Mouse (Mus musculus): ENCODE results near the gene Fbxl21. TPM values are rescaled to one million over a fixed set of nuclear protein-coding genes. Genes with fewer than 3 reads are reported as not detected.
A peak's percentile ranks its signal among the peaks of the same experiment; 100 is the strongest.

Fbxl21 gene
- polyA plus RNA-seq, 1 experiment from 2014 or later = 4.6 TPM

DNA sequence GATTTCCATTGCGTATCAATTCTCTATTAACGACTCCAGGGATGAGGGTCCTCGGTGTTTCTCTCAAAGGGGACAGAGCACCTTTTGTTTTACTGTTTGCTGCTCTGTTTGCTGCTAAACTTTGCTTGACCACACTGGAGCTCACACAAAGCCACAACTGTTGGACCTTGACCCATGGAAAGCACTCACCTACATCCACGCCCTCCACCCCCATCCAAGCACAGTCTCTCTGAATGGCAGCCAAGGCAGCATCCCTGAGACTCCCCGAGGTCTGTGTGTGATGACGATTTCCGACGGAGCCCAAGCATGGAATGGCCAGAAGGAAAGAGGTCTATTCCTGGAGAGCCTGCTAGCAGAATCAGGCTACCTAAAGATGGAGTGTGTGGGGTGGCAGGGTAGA is 38.9 kb downstream of the Fbxl21 start:
- H3K4me3 ChIP-seq (ENCODE audit: low read length) = no peak overlapping the region
- no peaks in the 10 kb centered on the region for H3K36me3 ChIP-seq (ENCODE audit: control insufficient read depth, insufficient read depth, low read length)
- ATAC-seq = no peak
- H3K27ac ChIP-seq (ENCODE audit: low read depth, low read length) = no peak overlapping the region
- H3K9ac ChIP-seq (ENCODE audit: low read depth, low read length) = no peak overlapping the region
- no peaks in the 10 kb centered on the region for H3K4me1 ChIP-seq (ENCODE audit: control insufficient read depth, insufficient read depth, low read depth, low read length)
- H3K9me3 ChIP-seq (ENCODE audit: control insufficient read depth, low read length) = no peaks in the 10 kb centered on the region
- WGBS = 73% methylated on average over 8 of the region's 8 CpGs
- H3K27me3 ChIP-seq (replicated peaks; ENCODE audit: control insufficient read depth, insufficient read depth, low read length) = no peaks in the 10 kb centered on the region
- no peak overlapping the region for H3K4me2 ChIP-seq (ENCODE audit: low read length)

DNA sequence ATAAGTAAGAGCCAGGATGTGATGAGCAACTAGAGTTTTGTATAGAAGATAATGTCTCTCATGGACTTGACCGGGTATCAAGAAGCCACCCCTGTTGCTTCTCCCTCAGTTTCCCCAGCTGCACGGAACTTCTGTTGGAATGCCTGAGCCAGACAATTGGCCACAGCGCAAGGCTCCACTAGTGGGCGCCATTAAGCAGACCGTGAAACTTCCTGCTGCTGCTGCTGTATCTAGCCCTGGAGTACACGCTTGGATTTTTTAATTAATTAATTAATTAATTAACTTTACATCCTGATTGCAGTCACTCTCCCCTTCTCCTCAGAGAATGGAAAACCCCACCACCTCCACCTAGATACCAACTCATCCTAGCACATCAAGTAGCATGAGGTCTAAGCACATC is 40.8 kb downstream of the Fbxl21 start:
- Histone ChIP-seq H3K9me3 (ENCODE audit: control insufficient read depth, low read length) (no peaks in the 10 kb centered on the region), H3K36me3 (ENCODE audit: control insufficient read depth, insufficient read depth, low read length) (no peaks in the 10 kb centered on the region), H3K4me2 (ENCODE audit: low read length) (no peak overlapping the region), H3K27ac (ENCODE audit: low read depth, low read length) (no peak overlapping the region), H3K27me3 (replicated peaks; ENCODE audit: control insufficient read depth, insufficient read depth, low read length) (no peaks in the 10 kb centered on the region), H3K9ac (ENCODE audit: low read depth, low read length) (no peak overlapping the region), H3K4me3 (ENCODE audit: low read length) (no peak overlapping the region), H3K4me1 (ENCODE audit: control insufficient read depth, insufficient read depth, low read depth, low read length) (no peaks in the 10 kb centered on the region)
- no peak for ATAC-seq
- 39% methylated on average over 6 of the region's 6 CpGs for WGBS

DNA sequence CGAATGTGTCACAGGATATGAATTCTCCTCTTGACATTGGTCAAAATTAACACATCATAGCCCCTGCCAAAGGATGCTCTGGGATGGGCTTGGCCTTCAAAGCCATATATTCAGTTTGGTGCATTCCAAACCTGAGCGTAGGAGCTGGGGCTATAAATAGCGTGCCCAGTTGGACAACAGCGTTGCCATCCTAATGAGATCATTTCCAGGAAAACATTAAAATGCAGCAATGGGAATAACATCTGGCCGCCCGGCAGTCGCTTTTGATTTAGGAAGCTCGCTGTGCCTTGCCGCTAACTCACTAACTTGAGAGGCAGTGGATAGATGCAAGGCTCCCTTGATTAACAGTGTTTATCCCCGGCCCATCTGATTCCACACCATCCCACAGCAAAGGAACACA is 44.1 kb downstream of the Fbxl21 start:
- WGBS = 45% methylated on average over 10 of the region's 10 CpGs
- Histone ChIP-seq H3K4me1 (ENCODE audit: control insufficient read depth, insufficient read depth, low read depth, low read length) (no peaks in the 10 kb centered on the region), H3K4me3 (ENCODE audit: low read length) (no peak overlapping the region), H3K9ac (ENCODE audit: low read depth, low read length) (no peak overlapping the region), H3K4me2 (ENCODE audit: low read length) (no peak overlapping the region), H3K27ac (ENCODE audit: low read depth, low read length) (no peak overlapping the region), H3K36me3 (ENCODE audit: control insufficient read depth, insufficient read depth, low read length) (no peaks in the 10 kb centered on the region), H3K27me3 (replicated peaks; ENCODE audit: control insufficient read depth, insufficient read depth, low read length) (no peaks in the 10 kb centered on the region), H3K9me3 (ENCODE audit: control insufficient read depth, low read length) (no peaks in the 10 kb centered on the region)
- no peak for ATAC-seq

DNA sequence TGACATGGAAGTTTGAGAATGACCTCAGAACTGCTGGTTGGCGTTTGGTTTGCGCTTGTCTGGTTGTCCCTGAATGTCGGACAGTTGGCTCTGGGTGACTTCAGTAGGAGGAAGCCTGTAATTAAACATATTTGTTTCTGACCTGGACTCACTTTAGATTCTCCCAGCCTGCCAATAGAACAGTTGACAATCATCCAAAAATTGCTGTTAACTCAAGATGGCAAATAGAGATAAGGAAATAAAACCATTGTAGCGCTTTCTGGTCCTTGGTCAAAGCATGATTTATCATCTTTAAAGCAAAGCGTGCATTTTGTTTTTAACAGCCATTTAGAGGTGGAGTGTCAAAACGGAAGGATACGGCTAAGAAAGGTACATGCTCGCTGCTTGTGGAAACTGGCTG is 49.4 kb downstream of the Fbxl21 start:
- Histone ChIP-seq H3K36me3 (ENCODE audit: control insufficient read depth, insufficient read depth, low read length) (no peaks in the 10 kb centered on the region), H3K27ac (ENCODE audit: low read depth, low read length) (no peak overlapping the region), H3K4me2 (ENCODE audit: low read length) (no peak overlapping the region), H3K9ac (ENCODE audit: low read depth, low read length) (no peak overlapping the region), H3K27me3 (replicated peaks; ENCODE audit: control insufficient read depth, insufficient read depth, low read length) (no peaks in the 10 kb centered on the region), H3K4me1 (ENCODE audit: control insufficient read depth, insufficient read depth, low read depth, low read length) (no peaks in the 10 kb centered on the region), H3K9me3 (ENCODE audit: control insufficient read depth, low read length) (no peaks in the 10 kb centered on the region), H3K4me3 (ENCODE audit: low read length) (no peak overlapping the region)
- no peak for ATAC-seq
- WGBS = 86% methylated on average over 8 of the region's 8 CpGs

DNA sequence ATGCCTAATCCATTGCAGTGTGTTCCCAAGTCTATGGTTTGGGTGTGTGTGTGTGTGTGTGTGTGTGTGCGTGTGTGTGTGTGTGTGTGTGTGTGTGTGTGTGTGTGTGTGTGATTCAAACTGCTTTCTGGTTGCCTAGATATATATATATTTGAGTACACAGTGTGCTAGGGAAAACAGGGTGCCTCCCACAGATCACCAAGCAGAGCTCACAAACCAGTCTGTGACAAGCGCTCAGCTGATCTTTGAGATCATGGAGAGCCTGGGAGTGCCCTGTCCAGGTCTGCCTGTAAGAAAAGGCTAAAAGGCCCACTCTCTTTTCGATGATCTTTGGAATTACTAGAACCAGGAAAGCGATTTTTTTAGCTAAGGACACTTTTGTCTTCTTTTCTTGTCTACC is 52.8 kb downstream of the Fbxl21 start:
- ATAC-seq = no peak
- Histone ChIP-seq H3K4me2 (ENCODE audit: low read length) (no peak overlapping the region), H3K4me3 (ENCODE audit: low read length) (no peak overlapping the region), H3K36me3 (ENCODE audit: control insufficient read depth, insufficient read depth, low read length) (no peaks in the 10 kb centered on the region), H3K9ac (ENCODE audit: low read depth, low read length) (no peak overlapping the region), H3K9me3 (ENCODE audit: control insufficient read depth, low read length) (no peaks in the 10 kb centered on the region), H3K27me3 (replicated peaks; ENCODE audit: control insufficient read depth, insufficient read depth, low read length) (no peaks in the 10 kb centered on the region), H3K27ac (ENCODE audit: low read depth, low read length) (no peak overlapping the region), H3K4me1 (ENCODE audit: control insufficient read depth, insufficient read depth, low read depth, low read length) (no peaks in the 10 kb centered on the region)
- 81% methylated on average over 4 of the region's 4 CpGs for WGBS

DNA sequence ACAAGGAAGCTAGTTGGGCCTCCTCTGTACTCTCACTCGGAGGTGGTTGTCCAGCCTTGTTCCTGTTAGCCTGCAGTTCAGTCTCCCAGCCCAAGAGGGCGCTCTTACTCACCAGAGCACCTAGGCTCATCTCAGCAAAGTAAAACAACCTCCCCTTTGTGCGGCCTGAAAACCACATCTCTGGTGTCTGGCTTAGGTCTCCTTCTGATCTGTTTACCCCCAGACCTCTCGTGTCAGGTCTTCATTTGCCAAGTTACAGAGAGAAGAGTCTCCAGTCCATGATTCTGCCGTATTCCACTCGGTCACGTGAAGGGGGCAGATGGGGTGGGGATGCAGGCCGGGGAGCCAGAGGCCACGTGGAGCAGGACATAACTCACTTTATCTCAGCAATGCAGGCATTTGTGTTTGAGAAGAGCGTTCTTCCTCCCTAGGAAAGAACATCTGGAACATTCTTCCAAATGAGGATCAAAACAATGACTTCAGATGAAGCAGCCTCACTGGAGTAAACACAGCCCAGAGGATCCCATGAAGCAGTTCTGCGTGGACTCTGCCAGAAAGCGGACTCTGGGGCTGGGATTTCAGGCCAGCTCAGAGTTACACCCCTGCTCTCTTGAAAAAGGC is 53.5 kb downstream of the Fbxl21 start:
- no peak overlapping the region for H3K4me3 ChIP-seq (ENCODE audit: low read length)
- no peak overlapping the region for H3K4me2 ChIP-seq (ENCODE audit: low read length)
- H3K36me3 ChIP-seq (ENCODE audit: control insufficient read depth, insufficient read depth, low read length) = no peaks in the 10 kb centered on the region
- H3K27ac ChIP-seq (ENCODE audit: low read depth, low read length) = no peak overlapping the region
- no peaks in the 10 kb centered on the region for H3K4me1 ChIP-seq (ENCODE audit: control insufficient read depth, insufficient read depth, low read depth, low read length)
- no peaks in the 10 kb centered on the region for H3K9me3 ChIP-seq (ENCODE audit: control insufficient read depth, low read length)
- no peaks in the 10 kb centered on the region for H3K27me3 ChIP-seq (replicated peaks; ENCODE audit: control insufficient read depth, insufficient read depth, low read length)
- no peak overlapping the region for H3K9ac ChIP-seq (ENCODE audit: low read depth, low read length)
- no peak for ATAC-seq
- 64% methylated on average over 12 of the region's 12 CpGs for WGBS

DNA sequence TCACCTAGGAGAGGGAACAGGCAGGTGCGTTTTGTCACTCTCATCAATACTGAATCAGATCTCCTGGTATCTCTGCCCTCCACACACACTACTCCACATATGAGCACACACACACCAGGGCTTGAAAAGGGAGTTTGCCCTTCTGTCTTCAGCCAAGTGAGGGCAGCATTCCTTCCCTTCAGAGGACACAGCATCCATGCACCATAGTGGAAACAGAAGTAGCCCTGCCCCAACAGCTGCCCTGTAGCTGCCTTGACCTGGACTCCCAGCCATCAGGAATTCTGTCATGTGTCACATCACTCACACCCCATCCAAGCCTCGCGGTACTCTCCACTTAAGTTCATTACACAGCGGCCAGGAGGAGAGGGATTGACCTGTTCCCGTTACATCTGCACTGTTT is 55.8 kb downstream of the Fbxl21 start:
- Histone ChIP-seq H3K27me3 (replicated peaks; ENCODE audit: control insufficient read depth, insufficient read depth, low read length) (no peaks in the 10 kb centered on the region), H3K4me1 (ENCODE audit: control insufficient read depth, insufficient read depth, low read depth, low read length) (peaks cover 8% of the 10 kb centered on the region), H3K9me3 (ENCODE audit: control insufficient read depth, low read length) (no peaks in the 10 kb centered on the region), H3K9ac (ENCODE audit: low read depth, low read length) (no peak overlapping the region), H3K27ac (ENCODE audit: low read depth, low read length) (no peak overlapping the region), H3K4me2 (ENCODE audit: low read length) (no peak overlapping the region), H3K4me3 (ENCODE audit: low read length) (no peak overlapping the region), H3K36me3 (ENCODE audit: control insufficient read depth, insufficient read depth, low read length) (no peaks in the 10 kb centered on the region)
- 72% methylated on average over 5 of the region's 5 CpGs for WGBS
- ATAC-seq = no peak

DNA sequence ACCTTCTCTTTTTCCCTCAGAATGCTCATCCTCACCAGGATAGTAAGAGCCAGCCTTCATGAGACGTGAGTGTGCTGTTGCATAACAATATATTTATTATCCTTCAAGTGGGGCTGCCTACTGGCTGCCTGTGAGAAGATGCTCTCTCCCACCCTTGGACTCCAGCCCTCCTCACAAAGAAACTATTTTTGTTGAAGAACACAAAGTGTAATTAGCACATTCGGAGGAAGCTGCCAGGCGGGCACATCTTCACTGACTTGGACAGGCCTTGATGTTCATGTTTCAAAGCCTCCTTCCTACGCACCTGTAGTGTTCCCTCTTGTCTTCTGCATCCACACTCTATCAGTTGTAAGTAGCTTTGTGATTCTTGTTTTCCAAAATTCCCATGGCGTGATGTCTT is 58.2 kb downstream of the Fbxl21 start:
- Histone ChIP-seq H3K4me2 (ENCODE audit: low read length) (no peak overlapping the region), H3K4me1 (ENCODE audit: control insufficient read depth, insufficient read depth, low read depth, low read length) (peaks cover 8% of the 10 kb centered on the region), H3K27ac (ENCODE audit: low read depth, low read length) (no peak overlapping the region), H3K36me3 (ENCODE audit: control insufficient read depth, insufficient read depth, low read length) (no peaks in the 10 kb centered on the region), H3K27me3 (replicated peaks; ENCODE audit: control insufficient read depth, insufficient read depth, low read length) (no peaks in the 10 kb centered on the region), H3K9ac (ENCODE audit: low read depth, low read length) (no peak overlapping the region), H3K9me3 (ENCODE audit: control insufficient read depth, low read length) (no peaks in the 10 kb centered on the region), H3K4me3 (ENCODE audit: low read length) (no peak overlapping the region)
- ATAC-seq = no peak
- WGBS = 73% methylated on average over 5 of the region's 5 CpGs

DNA sequence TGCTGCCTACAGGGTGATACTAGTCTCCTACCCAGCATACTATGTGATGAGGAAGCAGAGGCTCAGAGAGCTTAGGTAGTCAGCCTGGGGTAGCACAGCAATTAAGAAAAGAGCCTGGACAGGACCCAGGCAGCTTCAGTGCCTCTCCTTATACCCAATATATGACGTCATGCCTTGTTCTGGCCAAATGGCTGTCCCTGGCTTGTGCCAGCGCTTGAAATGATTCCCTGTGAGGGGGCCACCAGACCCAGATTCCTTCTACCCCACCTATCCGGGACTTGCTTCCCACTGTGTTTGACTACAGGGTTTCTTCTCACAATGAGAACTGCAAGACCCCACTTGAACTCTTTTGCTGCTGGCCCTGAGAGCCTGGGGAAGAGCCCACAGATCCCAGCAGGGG is 59.2 kb downstream of the Fbxl21 start:
- ATAC-seq = peak; percentile 71; the same call in 1 of the 2 replicates
- Histone ChIP-seq H3K4me3 (ENCODE audit: low read length) (no peak overlapping the region), H3K27me3 (replicated peaks; ENCODE audit: control insufficient read depth, insufficient read depth, low read length) (no peaks in the 10 kb centered on the region), H3K4me2 (ENCODE audit: low read length) (no peak overlapping the region), H3K9ac (ENCODE audit: low read depth, low read length) (no peak overlapping the region), H3K36me3 (ENCODE audit: control insufficient read depth, insufficient read depth, low read length) (no peaks in the 10 kb centered on the region), H3K27ac (ENCODE audit: low read depth, low read length) (no peak overlapping the region), H3K4me1 (ENCODE audit: control insufficient read depth, insufficient read depth, low read depth, low read length) (peaks cover 8% of the 10 kb centered on the region), H3K9me3 (ENCODE audit: control insufficient read depth, low read length) (no peaks in the 10 kb centered on the region)
- 4% methylated on average over 3 of the region's 3 CpGs for WGBS

DNA sequence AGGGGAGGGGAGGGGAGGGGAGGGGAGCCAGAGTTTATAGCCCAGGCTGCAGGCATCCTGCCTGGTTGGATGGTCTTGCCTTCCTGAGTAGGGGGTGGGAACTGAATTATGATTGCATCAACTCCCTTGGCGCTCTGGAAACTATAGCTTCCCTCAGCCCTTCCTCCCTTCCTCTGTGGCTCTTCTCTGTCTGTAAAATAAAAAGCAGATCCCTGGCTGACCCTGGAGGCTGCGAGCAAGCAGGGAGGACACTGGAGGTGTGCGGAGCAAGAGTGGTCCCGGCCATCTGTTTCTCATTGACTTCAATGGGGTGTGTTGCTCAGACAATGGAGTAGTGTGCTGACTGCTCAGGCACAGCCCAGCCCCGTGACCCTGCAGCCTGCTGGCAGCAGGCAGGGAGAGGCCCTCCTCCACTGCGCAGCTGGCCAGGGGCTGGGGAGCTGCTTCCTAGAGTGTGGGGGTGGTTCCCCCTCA is 59.7 kb downstream of the Fbxl21 start:
- no peak overlapping the region for H3K4me3 ChIP-seq (ENCODE audit: low read length)
- H3K9ac ChIP-seq (ENCODE audit: low read depth, low read length) = peak overlapping the region; percentile 43
- peak; percentile 84 for ATAC-seq
- 4% methylated on average over 6 of the region's 6 CpGs for WGBS
- H3K4me2 ChIP-seq (ENCODE audit: low read length) = peak overlapping the region; percentile 37
- H3K4me1 ChIP-seq (ENCODE audit: control insufficient read depth, insufficient read depth, low read depth, low read length) = peaks cover 8% of the 10 kb centered on the region
- no peaks in the 10 kb centered on the region for H3K27me3 ChIP-seq (replicated peaks; ENCODE audit: control insufficient read depth, insufficient read depth, low read length)
- no peaks in the 10 kb centered on the region for H3K9me3 ChIP-seq (ENCODE audit: control insufficient read depth, low read length)
- H3K36me3 ChIP-seq (ENCODE audit: control insufficient read depth, insufficient read depth, low read length) = no peaks in the 10 kb centered on the region
- peak overlapping the region; percentile 51; the same call in 1 of the 2 replicates for H3K27ac ChIP-seq (ENCODE audit: low read depth, low read length)

All from hindbrain, embryonic 16.5 days (tissue).